Mouse (Mus musculus): ENCODE data around the gene Dnase1l2.

- no peak for TF ChIP-seq POLR2A (IDR thresholded peaks at IDR 0.05; ENCODE audit: extremely low read depth, insufficient read depth, low read length)
- no peak for TF ChIP-seq CTCF (IDR thresholded peaks at IDR 0.05; ENCODE audit: extremely low read depth, insufficient read depth, low read length)
These were observed 32.7 kb upstream of the Dnase1l2 start for GRCm38 (mm10) chr17:24475586-24475985.
